Mouse (Mus musculus) activated CD4-positive, CD25-positive, alpha-beta regulatory T cell (primary cell): ENCODE data around the gene Sox10. TPM values are rescaled to one million over a fixed set of nuclear protein-coding genes. Genes with fewer than 3 reads are reported as not detected.

Experiments
- polyA plus RNA-seq, 2 experiments: library from polyadenylated mRNA; unstranded; fragments of 100-300 nt; shearing (Covaris generic); gene quantifications; one replicate each; pipeline ENCODE4 v1.2.1; 2017

Gene Sox10
- under 1 TPM in 1 of 2 experiments, not detected in 1; 0.09 TPM for polyA plus RNA-seq

GRCm38 (mm10) chr15:79165140-79165539 lies at the start of gene Sox10:
Gene Sox10, minus strand, starts transcription at chr15:79165240.

GRCm38 (mm10) chr15:79140866-79141565 lies 24.0 kb downstream of the Sox10 start, which contains the start of the genes Polr2f and 1700088E04Rik:
Gene Polr2f, plus strand, starts transcription at chr15:79141009.
Gene 1700088E04Rik, minus strand, starts transcription at chr15:79141253.

GRCm38 (mm10) chr15:79108421-79109320 lies 56.4 kb downstream of the Sox10 start, which contains the start of gene Micall1:
Gene Micall1, plus strand, starts transcription at chr15:79108898.

Other genes starting within 250 kb of the Sox10 start
- 1,000 to 10,000 TPM in 1 of 2 experiments, 100 to 1,000 TPM in 1; 544 to 1,308 TPM for gene Lgals1, start 238.5 kb downstream of the Sox10 start, polyA plus RNA-seq
- 10 to 100 TPM; 49.9 to 50.4 TPM for gene Nol12, start 230.3 kb downstream of the Sox10 start, polyA plus RNA-seq
- gene Triobp, start 217.5 kb downstream of the Sox10 start, polyA plus RNA-seq, result 10 to 100 TPM; 54.7 to 95.1 TPM
- gene H1f0, start 136.8 kb downstream of the Sox10 start, polyA plus RNA-seq, result 100 to 1,000 TPM; 106 to 152 TPM
- gene Galr3, start 123.4 kb downstream of the Sox10 start, polyA plus RNA-seq, result under 1 TPM; 0.42 to 0.47 TPM
- 10 to 100 TPM; 48.6 to 53.3 TPM for gene Ankrd54, start 102.3 kb downstream of the Sox10 start, polyA plus RNA-seq
- 100 to 1,000 TPM; 160 to 185 TPM for gene Eif3l, start 90.1 kb downstream of the Sox10 start, polyA plus RNA-seq
- 10 to 100 TPM; 26.9 to 36.0 TPM for gene Micall1, start 56.3 kb downstream of the Sox10 start, polyA plus RNA-seq
- 100 to 1,000 TPM; 133 to 161 TPM for gene Polr2f, start 24.2 kb downstream of the Sox10 start, polyA plus RNA-seq
- 1 to 10 TPM; 3.0 to 4.3 TPM for gene 1700088E04Rik, start 24.0 kb downstream of the Sox10 start, polyA plus RNA-seq
- gene Pick1, start 63.9 kb upstream of the Sox10 start, polyA plus RNA-seq, result 10 to 100 TPM; 29.6 to 30.8 TPM
- gene Gm49486, start 64.2 kb upstream of the Sox10 start, polyA plus RNA-seq, result under 1 TPM; 0.17 to 0.98 TPM
- under 1 TPM in 1 of 2 experiments, not detected in 1; 0.45 TPM for gene Slc16a8, start 89.5 kb upstream of the Sox10 start, polyA plus RNA-seq
- gene Baiap2l2, start 120.3 kb upstream of the Sox10 start, polyA plus RNA-seq, result 1 to 10 TPM in 1 of 2 experiments, under 1 TPM in 1; 0.58 to 1.1 TPM
- 10 to 100 TPM in 1 of 2 experiments, 1 to 10 TPM in 1; 4.7 to 10.7 TPM for gene Pla2g6, start 163.2 kb upstream of the Sox10 start, polyA plus RNA-seq
- 1 to 10 TPM; 1.7 to 3.4 TPM for gene Maff, start 181.4 kb upstream of the Sox10 start, polyA plus RNA-seq
- 10 to 100 TPM; 33.9 to 51.9 TPM for gene Tmem184b, start 238.3 kb upstream of the Sox10 start, polyA plus RNA-seq